Mouse (Mus musculus) hindbrain, embryonic 14.5 days (tissue): ENCODE results near the gene Dnajb1. TPM values are rescaled to one million over a fixed set of nuclear protein-coding genes. Genes with fewer than 3 reads are reported as not detected.

Experiments
- ATAC-seq: fragments of 200-750 bp; cut with Nextera tagmentation; 2 replicates; pipeline ENCODE4 v1.8.0; 2017; ENCODE audit warnings: moderate number of reproducible peaks, mild to moderate bottlenecking, moderate TSS enrichment, moderate library complexity; ENCODE audit not compliant: low FRiP score
- DNase-seq: peaks from one replicate; pipeline ENCODE4 v3.0.0-alpha.2; 2015; ENCODE audit warnings: low spot score
- H3K27ac ChIP-seq: fragments of 300-500 bp; sonication (generic); 2 replicates; pipeline ENCODE4 v1.5.1; 2014; ENCODE audit warnings: mild to moderate bottlenecking, moderate library complexity
- H3K27me3 ChIP-seq: fragments of 300-500 bp; sonication (generic); 2 replicates; pipeline ENCODE4 v1.6.1; 2014; ENCODE audit warnings: mild to moderate bottlenecking, low read length, mixed read lengths; ENCODE audit not compliant: control insufficient read depth, insufficient read depth
- H3K36me3 ChIP-seq: fragments of 300-500 bp; sonication (generic); replicated peaks from 2 replicates; pipeline ENCODE4 v1.6.1; 2014; ENCODE audit not compliant: control insufficient read depth, insufficient read depth
- H3K4me1 ChIP-seq: fragments of 300-500 bp; sonication (generic); replicated peaks from 2 replicates; pipeline ENCODE4 v1.6.1; 2014; ENCODE audit warnings: antibody characterized with exemption, low read length, mixed read lengths; ENCODE audit not compliant: control insufficient read depth, insufficient read depth
- H3K4me2 ChIP-seq: fragments of 300-500 bp; sonication (generic); replicated peaks from 2 replicates; pipeline ENCODE4 v1.6.1; 2014; ENCODE audit warnings: mild to moderate bottlenecking, moderate library complexity
- H3K4me3 ChIP-seq: fragments of 300-500 bp; sonication (generic); replicated peaks from 2 replicates; pipeline ENCODE4 v1.5.1; 2014; ENCODE audit warnings: mild to moderate bottlenecking, low read length
- H3K9ac ChIP-seq: fragments of 300-500 bp; sonication (generic); 2 replicates; pipeline ENCODE4 v1.6.1; 2014
- H3K9me3 ChIP-seq: fragments of 300-500 bp; sonication (generic); 2 replicates; pipeline ENCODE4 v1.6.1; 2016; ENCODE audit warnings: low read length; ENCODE audit not compliant: control insufficient read depth
- WGBS: fragments of 180-500 bp; shearing (Covaris S2); extraction: QIAGEN DNeasy Blood & Tissue Kit; methylation state at CpG from one replicate; pipeline ENCODE4 v1.1.7; 2014; 5-methylcytosine and 5-hydroxymethylcytosine counted together
- polyA plus RNA-seq: library from polyadenylated mRNA; unstranded; fragments of >200 nt; fragmentation: Nextera tagmentation; extraction: Ambion mirVana; gene quantifications from 2 replicates; pipeline ENCODE4 v1.2.1, GENCODE M21; 2014

The Dnajb1 gene
- polyA plus RNA-seq, 1 experiment from 2014 or later: 45.8 TPM

GRCm38 (mm10) chr8:83656484-83657246, 48.7 kb downstream of the Dnajb1 start:
- no peak for ATAC-seq
- H3K4me3 ChIP-seq: no peak overlapping the region
- no peak overlapping the region for H3K9ac ChIP-seq
- no peak overlapping the region for H3K4me2 ChIP-seq
- 83% methylated on average over 13 of the region's 13 CpGs for WGBS
- no peak for DNase-seq
- H3K27ac ChIP-seq: no peak overlapping the region
- H3K36me3 ChIP-seq: no peaks in the 10 kb centered on the region; the same call in 1 of the 2 replicates
- peaks cover 25% of the 10 kb centered on the region for H3K4me1 ChIP-seq
- no peaks in the 10 kb centered on the region for H3K27me3 ChIP-seq
- H3K9me3 ChIP-seq: no peaks in the 10 kb centered on the region

- Histone ChIP-seq H3K4me1 (peaks cover 12% of the 10 kb centered on the region), H3K27ac (0 out of 2 replicates have a peak overlapping the region, but pooled peaks have one; percentile 5), H3K4me3 (no peak overlapping the region), H3K9ac (peak overlapping the region; percentile 35; the same call in 1 of the 2 replicates), H3K27me3 (no peaks in the 10 kb centered on the region), H3K9me3 (no peaks in the 10 kb centered on the region), H3K36me3 (peaks cover 16% of the 10 kb centered on the region), H3K4me2 (peak overlapping the region; percentile 8; the same call in 1 of the 2 replicates)
- WGBS: 6% methylated on average over 8 of the region's 8 CpGs
- ATAC-seq (0 out of 2 replicates have a peak, but pooled peaks have one; percentile 19), DNase-seq (no peak)
Measured at GRCm38 (mm10) chr8:83660545-83660944, 52.6 kb downstream of the Dnajb1 start.

- H3K9ac ChIP-seq: peak overlapping the region; percentile 35; the same call in 1 of the 2 replicates
Measured at GRCm38 (mm10) chr8:83660995-83661680, 53.1 kb downstream of the Dnajb1 start.

More at GRCm38 (mm10) chr8:83660995-83661680, 53.1 kb downstream of the Dnajb1 start:
- Histone ChIP-seq H3K27me3 (no peaks in the 10 kb centered on the region), H3K36me3 (peaks cover 16% of the 10 kb centered on the region), H3K9me3 (no peaks in the 10 kb centered on the region), H3K4me3 (no peak overlapping the region), H3K4me2 (peak overlapping the region; percentile 8; the same call in 1 of the 2 replicates), H3K4me1 (peaks cover 13% of the 10 kb centered on the region), H3K27ac (no peak overlapping the region)
- 0 out of 2 replicates have a peak, but pooled peaks have one; percentile 1 for ATAC-seq
- 20% methylated on average over 22 of the region's 22 CpGs for WGBS
- DNase-seq: no peak

Other genes with a start within 250 kb of the Dnajb1 start
- gene Clgn, start 218.3 kb upstream of the Dnajb1 start, polyA plus RNA-seq: 13.2 and 16.6 TPM in 2 replicates
- gene Scoc, start 149.8 kb upstream of the Dnajb1 start, polyA plus RNA-seq: 290 and 317 TPM in 2 replicates
- 0.13 TPM in 1 of 2 replicates, not detected in the other for gene Olfr370, start 72.4 kb upstream of the Dnajb1 start, polyA plus RNA-seq
- gene Ndufb7, start 41.5 kb upstream of the Dnajb1 start, polyA plus RNA-seq: 321 and 385 TPM in 2 replicates
- 1,444 and 1,536 TPM in 2 replicates for gene Tecr, start 222 bp upstream of the Dnajb1 start, polyA plus RNA-seq
- gene Gipc1, start 44.5 kb downstream of the Dnajb1 start, polyA plus RNA-seq: 102 and 119 TPM in 2 replicates
- gene Ptger1, start 58.5 kb downstream of the Dnajb1 start, polyA plus RNA-seq: 1.8 and 1.9 TPM in 2 replicates
- gene Pkn1, start 91.0 kb downstream of the Dnajb1 start, polyA plus RNA-seq: 30.2 and 30.4 TPM in 2 replicates
- gene Ddx39, start 107.0 kb downstream of the Dnajb1 start, polyA plus RNA-seq: 85.6 and 87.4 TPM in 2 replicates
- 13.5 and 13.7 TPM in 2 replicates for gene Adgre5, start 133.1 kb downstream of the Dnajb1 start, polyA plus RNA-seq